Mouse (Mus musculus) erythroblast, embryonic 14.5 days (primary cell): Measurements from ENCODE around the gene Isy1. TPM values are rescaled to one million over a fixed set of nuclear protein-coding genes. Genes with fewer than 3 reads are reported as not detected.

ENCODE experiments used
- H3K27me3 ChIP-seq: 2 replicates; pipeline ENCODE4 v1.6.1; 2012; ENCODE audit warnings: inconsistent platforms; ENCODE audit not compliant: control insufficient read depth
- H3K36me3 ChIP-seq: 2 replicates; pipeline ENCODE4 v1.6.1; 2012; ENCODE audit warnings: mild to moderate bottlenecking, inconsistent platforms; ENCODE audit not compliant: control insufficient read depth
- H3K4me1 ChIP-seq: 2 replicates; pipeline ENCODE4 v1.6.1; 2012; ENCODE audit warnings: inconsistent platforms; ENCODE audit not compliant: control insufficient read depth
- H3K4me3 ChIP-seq: replicated peaks from 2 replicates; pipeline ENCODE3; 2012; ENCODE audit warnings: moderate library complexity, mild to moderate bottlenecking, inconsistent platforms
- H3K9me3 ChIP-seq: 2 replicates; pipeline ENCODE4 v1.6.1; 2012; ENCODE audit warnings: low read length, inconsistent platforms, mixed read lengths; ENCODE audit not compliant: control insufficient read depth
- GATA1 ChIP-seq: IDR thresholded peaks from 2 replicates; pipeline ENCODE4 v1.6.1; 2012; ENCODE audit warnings: low read length, inconsistent platforms, mixed read lengths
- TAL1 ChIP-seq: IDR thresholded peaks from 3 replicates; pipeline ENCODE4 v1.6.1; 2012; ENCODE audit warnings: low read length, inconsistent platforms, mixed read lengths
- polyA plus RNA-seq: library from polyadenylated mRNA; stranded (reverse); fragments of >175 nt; gene quantifications from 2 replicates; pipeline ENCODE4 v1.2.3, GENCODE M21; 2012

Gene Isy1
- polyA plus RNA-seq, 1 experiment = 2.6 TPM

GRCm38 (mm10) chr6:87875083-87875482 is 36.5 kb upstream of the Isy1 start:
- no peaks in the 10 kb centered on the region for H3K27me3 ChIP-seq
- TF ChIP-seq TAL1 = no peak
- no peak for TF ChIP-seq GATA1
- 0 out of 2 replicates have a peak, but pooled peaks cover 2% of the 10 kb centered on the region for H3K9me3 ChIP-seq
- H3K36me3 ChIP-seq = no peaks in the 10 kb centered on the region
- H3K4me1 ChIP-seq = peaks cover 24% of the 10 kb centered on the region
- no peak overlapping the region for H3K4me3 ChIP-seq

- TF ChIP-seq TAL1 (no peak), GATA1 (no peak)
- H3K27me3 ChIP-seq = no peaks in the 10 kb centered on the region
Observed at GRCm38 (mm10) chr6:87873963-87874362, 35.4 kb upstream of the Isy1 start.

GRCm38 (mm10) chr6:87873104-87873503 is 34.5 kb upstream of the Isy1 start:
- Histone ChIP-seq H3K4me3 (no peak overlapping the region), H3K4me1 (peaks cover 39% of the 10 kb centered on the region), H3K27me3 (no peaks in the 10 kb centered on the region), H3K36me3 (no peaks in the 10 kb centered on the region), H3K9me3 (0 out of 2 replicates have a peak, but pooled peaks cover 2% of the 10 kb centered on the region)
- TF ChIP-seq GATA1 (no peak), TAL1 (no peak)

More at GRCm38 (mm10) chr6:87873963-87874362, 35.4 kb upstream of the Isy1 start:
- H3K36me3 ChIP-seq = no peaks in the 10 kb centered on the region
- peaks cover 31% of the 10 kb centered on the region for H3K4me1 ChIP-seq
- no peak overlapping the region for H3K4me3 ChIP-seq
- H3K9me3 ChIP-seq = 0 out of 2 replicates have a peak, but pooled peaks cover 2% of the 10 kb centered on the region

- Histone ChIP-seq H3K9me3 (0 out of 2 replicates have a peak, but pooled peaks cover 2% of the 10 kb centered on the region), H3K4me1 (peaks cover 50% of the 10 kb centered on the region), H3K27me3 (no peaks in the 10 kb centered on the region), H3K4me3 (no peak overlapping the region), H3K36me3 (no peaks in the 10 kb centered on the region)
- TF ChIP-seq GATA1 = no peak
- TF ChIP-seq TAL1 = no peak
Observed at GRCm38 (mm10) chr6:87871240-87871639, 32.6 kb upstream of the Isy1 start.

- Histone ChIP-seq H3K36me3 (no peaks in the 10 kb centered on the region), H3K9me3 (0 out of 2 replicates have a peak, but pooled peaks cover 2% of the 10 kb centered on the region), H3K27me3 (no peaks in the 10 kb centered on the region), H3K4me1 (peaks cover 50% of the 10 kb centered on the region), H3K4me3 (no peak overlapping the region)
- TF ChIP-seq TAL1 (no peak), GATA1 (no peak)
Observed at GRCm38 (mm10) chr6:87870440-87870839, 31.8 kb upstream of the Isy1 start.

- Histone ChIP-seq H3K4me1 (peaks cover 50% of the 10 kb centered on the region), H3K27me3 (no peaks in the 10 kb centered on the region), H3K9me3 (0 out of 2 replicates have a peak, but pooled peaks cover under 1% of the 10 kb centered on the region), H3K36me3 (no peaks in the 10 kb centered on the region), H3K4me3 (no peak overlapping the region)
- TF ChIP-seq GATA1 (no peak), TAL1 (no peak)
Observed at GRCm38 (mm10) chr6:87868871-87869506, 30.4 kb upstream of the Isy1 start.

- no peaks in the 10 kb centered on the region for H3K36me3 ChIP-seq
- H3K4me3 ChIP-seq = no peak overlapping the region
- no peak for TF ChIP-seq GATA1
- no peak for TF ChIP-seq TAL1
- no peaks in the 10 kb centered on the region for H3K9me3 ChIP-seq
- no peaks in the 10 kb centered on the region for H3K27me3 ChIP-seq
- H3K4me1 ChIP-seq = peaks cover 56% of the 10 kb centered on the region
Observed at GRCm38 (mm10) chr6:87867256-87867655, 28.7 kb upstream of the Isy1 start.

GRCm38 (mm10) chr6:87866211-87866610 is 27.6 kb upstream of the Isy1 start:
- Histone ChIP-seq H3K9me3 (no peaks in the 10 kb centered on the region), H3K4me3 (no peak overlapping the region), H3K27me3 (no peaks in the 10 kb centered on the region), H3K36me3 (no peaks in the 10 kb centered on the region), H3K4me1 (peaks cover 54% of the 10 kb centered on the region)
- TF ChIP-seq TAL1 = no peak
- no peak for TF ChIP-seq GATA1

GRCm38 (mm10) chr6:87857071-87857470 is 18.5 kb upstream of the Isy1 start:
- H3K36me3 ChIP-seq = no peaks in the 10 kb centered on the region
- H3K27me3 ChIP-seq = peaks cover 13% of the 10 kb centered on the region
- TF ChIP-seq GATA1 (no peak), TAL1 (no peak)
- no peak overlapping the region for H3K4me3 ChIP-seq
- peaks cover 22% of the 10 kb centered on the region for H3K4me1 ChIP-seq
- H3K9me3 ChIP-seq = no peaks in the 10 kb centered on the region
